ENCODE assay signal across 11 mouse cellular contexts in the genomic region with DNA sequence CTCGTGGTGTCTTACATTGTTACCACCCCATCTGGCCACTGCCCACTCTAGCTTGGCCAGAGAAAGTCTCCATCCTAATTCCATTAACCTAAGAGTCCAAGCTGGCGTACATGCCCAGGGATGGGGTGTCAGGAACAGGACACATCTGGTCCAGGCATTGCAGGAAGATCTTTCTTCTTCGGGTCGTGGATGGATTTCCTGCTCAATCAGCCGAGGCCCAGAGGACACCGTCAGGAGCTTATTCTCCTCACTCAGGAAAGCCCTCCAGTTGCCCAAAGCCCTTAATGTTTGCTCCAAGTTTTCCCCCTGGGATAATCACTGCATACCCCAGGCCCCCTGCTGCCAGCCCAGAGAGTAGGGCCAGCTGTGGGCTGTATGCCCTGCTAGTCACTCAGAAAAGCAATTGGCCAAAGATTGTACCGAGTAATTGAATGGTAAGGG.
DNase-seq lines count a peak whose midpoint lies in the region; ATAC-seq and TF ChIP-seq lines count a peak whose summit lies in the region.
"Had no signal": no experiment of that assay in that cellular context is flagged by ENCODE, and none has a peak within 500 bp of the region (broad histone marks: within the 10 kb centered on the region; RNA-seq: fewer than 3 reads in every experiment).

No protein-coding gene starts in this region.

- DNase-seq in gastrocnemius, adult 2 months = no peak
- DNase-seq in gastrocnemius, adult 18-20 months (ENCODE audit: low spot score) = no peak
- DNase-seq in midbrain, embryonic 11.5 days (ENCODE audit: low spot score, missing footprints) = no peak
- DNase-seq in retina, postnatal 1 day = peak; percentile 29
- no peak for DNase-seq in cerebellum, adult 11 months
- DNase-seq in thymus, postnatal 0 days (ENCODE audit: low spot score) = no peak
- DNase-seq: gastrocnemius, postnatal 10 days; right cerebral cortex, postnatal 14 days had no signal

- 0 out of 2 replicates have a peak, but pooled peaks have one; percentile 40 for ATAC-seq in midbrain, embryonic 13.5 days
- ATAC-seq in midbrain, embryonic 11.5 days (ENCODE audit: low FRiP score) = no peak
- ATAC-seq in limb, embryonic 13.5 days (ENCODE audit: low FRiP score, low read depth) = peak; percentile 30; the same call in 1 of the 2 replicates

- no peak overlapping the region for H3K9ac ChIP-seq in midbrain, embryonic 13.5 days (replicated peaks)
- no peak overlapping the region for H3K9ac ChIP-seq in midbrain, embryonic 11.5 days (ENCODE audit: low read length)
- H3K9ac ChIP-seq in limb, embryonic 13.5 days = no peak overlapping the region

- no peak overlapping the region for H3K4me3 ChIP-seq in gastrocnemius, adult 2 months
- no peak overlapping the region for H3K4me3 ChIP-seq in midbrain, embryonic 13.5 days (replicated peaks)
- H3K4me3 ChIP-seq in midbrain, embryonic 11.5 days (ENCODE audit: low read depth, low read length) = no peak overlapping the region
- H3K4me3 ChIP-seq in limb, embryonic 13.5 days = no peak overlapping the region

- no peak overlapping the region for H3K4me2 ChIP-seq in midbrain, embryonic 13.5 days (replicated peaks)
- H3K4me2 ChIP-seq in midbrain, embryonic 11.5 days = no peak overlapping the region
- peak overlapping the region; percentile 11 for H3K4me2 ChIP-seq in limb, embryonic 13.5 days (replicated peaks)

- TF ChIP-seq CTCF in gastrocnemius, adult 2 months (IDR thresholded peaks at IDR 0.05) = no peak

- H3K9me3 ChIP-seq in midbrain, embryonic 13.5 days = no peaks in the 10 kb centered on the region
- H3K9me3 ChIP-seq in midbrain, embryonic 11.5 days (ENCODE audit: control insufficient read depth, low read length) = no peaks in the 10 kb centered on the region
- H3K9me3 ChIP-seq in limb, embryonic 13.5 days = no peaks in the 10 kb centered on the region

- H3K36me3 ChIP-seq in midbrain, embryonic 13.5 days = no peaks in the 10 kb centered on the region
- no peaks in the 10 kb centered on the region for H3K36me3 ChIP-seq in midbrain, embryonic 11.5 days (ENCODE audit: control insufficient read depth, insufficient read depth, low read length)
- no peaks in the 10 kb centered on the region for H3K36me3 ChIP-seq in limb, embryonic 13.5 days

- 25% methylated on average over 7 of the region's 7 CpGs for WGBS in midbrain, embryonic 13.5 days
- WGBS in midbrain, embryonic 11.5 days = 32% methylated on average over 7 of the region's 7 CpGs
- WGBS in limb, embryonic 13.5 days = 8% methylated on average over 7 of the region's 7 CpGs

- intact Hi-C loops in gastrocnemius, adult 2 months (cut with DNase I) = loop anchor here (5.0 kb wide), 4 partner anchors 33 to 172 kb away; a partner anchor contains a TSS

- H3K27me3 ChIP-seq in midbrain, embryonic 13.5 days = peaks cover 12% of the 10 kb centered on the region; the same call in 1 of the 2 replicates
- H3K27me3 ChIP-seq in midbrain, embryonic 11.5 days (ENCODE audit: control insufficient read depth, insufficient read depth, low read length) = no peaks in the 10 kb centered on the region
- H3K27me3 ChIP-seq in limb, embryonic 13.5 days = peaks cover 57% of the 10 kb centered on the region

- peaks cover 26% of the 10 kb centered on the region for H3K4me1 ChIP-seq in midbrain, embryonic 13.5 days (replicated peaks)
- H3K4me1 ChIP-seq in midbrain, embryonic 11.5 days (ENCODE audit: control insufficient read depth, insufficient read depth, low read length) = peaks cover 15% of the 10 kb centered on the region
- H3K4me1 ChIP-seq in limb, embryonic 13.5 days = peaks cover 59% of the 10 kb centered on the region

- H3K27ac ChIP-seq in gastrocnemius, adult 2 months = peak overlapping the region; percentile 17; the same call in 1 of the 2 replicates
- H3K27ac ChIP-seq in midbrain, embryonic 13.5 days = no peak overlapping the region
- H3K27ac ChIP-seq in midbrain, embryonic 11.5 days (ENCODE audit: low read depth, low read length) = no peak overlapping the region
- peak overlapping the region; percentile 56; the same call in 1 of the 2 replicates for H3K27ac ChIP-seq in limb, embryonic 13.5 days
- H3K27ac ChIP-seq: macrophage had no signal

Comparison
In these comparisons a context has a peak if more than half of its experiments do, and no peak if none do; other contexts are left out.
1. H3K27ac ChIP-seq: peak in gastrocnemius, adult 2 months (single experiment) and limb, embryonic 13.5 days (single experiment); none in midbrain, embryonic 13.5 days (single experiment) and midbrain, embryonic 11.5 days (single experiment).